Mouse (Mus musculus): ENCODE measurements around the gene Smarcc1. TPM values are rescaled to one million over a fixed set of nuclear protein-coding genes. Genes with fewer than 3 reads are reported as not detected.

The Smarcc1 gene
- polyA plus RNA-seq, 1 experiment from 2014 or later, result 181 TPM

DNA sequence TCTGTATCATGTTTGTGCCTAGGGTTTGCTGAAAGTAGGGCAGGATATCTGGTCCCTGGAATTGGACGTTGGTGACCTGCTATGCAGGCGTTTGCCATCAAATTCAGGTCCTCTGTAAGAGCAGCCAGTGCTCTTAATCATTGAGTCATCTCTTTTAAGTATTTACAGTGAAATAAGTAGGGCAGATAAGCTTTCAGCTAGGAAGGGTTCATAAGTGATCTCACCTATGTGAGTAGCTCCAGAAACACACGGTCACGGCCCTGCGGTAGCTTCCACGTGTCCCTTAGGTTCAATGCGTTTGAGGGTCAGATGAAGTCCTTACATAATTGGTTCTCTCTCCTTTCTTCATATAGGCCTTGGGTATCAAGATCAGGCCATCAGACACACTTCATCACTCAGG is 90.8 kb downstream of the Smarcc1 start:
- Histone ChIP-seq H3K27ac (no peak overlapping the region), H3K4me2 (no peak overlapping the region), H3K4me1 (peaks cover 40% of the 10 kb centered on the region), H3K27me3 (no peaks in the 10 kb centered on the region), H3K9ac (no peak overlapping the region), H3K9me3 (replicated peaks) (no peaks in the 10 kb centered on the region), H3K36me3 (ENCODE audit: poor library complexity, severe bottlenecking) (peaks cover 74% of the 10 kb centered on the region), H3K4me3 (no peak overlapping the region)
- WGBS, result 74% methylated on average over 7 of the region's 7 CpGs
- no peak for ATAC-seq

DNA sequence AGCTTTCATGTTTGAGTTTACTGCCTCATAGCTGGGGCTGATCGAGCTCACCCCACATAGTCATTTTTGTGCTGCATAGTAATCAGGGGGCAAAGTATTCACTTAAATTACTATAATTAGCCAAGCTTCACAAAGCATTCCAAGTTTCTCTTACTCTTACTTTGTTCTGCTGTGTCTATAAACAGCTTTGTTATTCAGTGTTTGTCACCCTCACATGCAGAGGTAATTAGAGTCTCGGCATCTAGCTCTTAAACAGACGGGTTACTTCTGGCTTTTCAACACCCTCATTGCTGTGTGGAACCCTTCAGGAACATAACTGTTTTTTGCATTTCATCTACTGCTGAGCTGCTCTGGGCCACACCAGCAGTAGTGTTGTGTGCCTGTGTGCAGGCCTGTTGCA is 91.5 kb downstream of the Smarcc1 start:
- no peak for ATAC-seq
- H3K9me3 ChIP-seq (replicated peaks), result no peaks in the 10 kb centered on the region
- no peaks in the 10 kb centered on the region for H3K27me3 ChIP-seq
- no peak overlapping the region for H3K4me3 ChIP-seq
- 0 out of 2 replicates have a peak overlapping the region, but pooled peaks have one; percentile 15 for H3K27ac ChIP-seq
- H3K9ac ChIP-seq, result no peak overlapping the region
- WGBS, result 36% methylated on average over 3 of the region's 3 CpGs
- H3K4me1 ChIP-seq, result peaks cover 40% of the 10 kb centered on the region
- H3K36me3 ChIP-seq (ENCODE audit: poor library complexity, severe bottlenecking), result peaks cover 73% of the 10 kb centered on the region
- no peak overlapping the region for H3K4me2 ChIP-seq

DNA sequence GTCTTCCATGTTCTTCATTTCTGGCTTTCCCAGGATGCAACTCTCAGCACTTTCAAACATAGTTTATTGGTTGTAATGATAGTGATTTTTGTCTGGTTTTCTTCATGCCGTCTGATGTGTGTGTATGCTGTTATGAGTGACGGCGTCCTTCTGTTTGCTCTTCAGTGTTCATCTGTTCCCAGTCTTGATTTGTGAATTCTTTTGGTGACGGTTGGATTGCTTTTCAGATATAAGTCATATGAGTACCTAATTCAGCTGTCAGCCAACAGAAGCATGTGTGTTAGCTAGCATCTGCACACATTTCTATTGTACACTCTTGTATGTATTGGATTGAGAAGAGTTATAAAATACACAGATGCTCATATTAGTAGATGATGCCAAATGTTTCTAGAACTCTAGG is 106.8 kb downstream of the Smarcc1 start:
- WGBS, result 92% methylated on average over 4 of the region's 4 CpGs
- Histone ChIP-seq H3K9ac (no peak overlapping the region), H3K36me3 (ENCODE audit: poor library complexity, severe bottlenecking) (peaks cover 93% of the 10 kb centered on the region), H3K27ac (no peak overlapping the region), H3K4me1 (no peaks in the 10 kb centered on the region), H3K4me2 (no peak overlapping the region), H3K27me3 (no peaks in the 10 kb centered on the region), H3K9me3 (replicated peaks) (no peaks in the 10 kb centered on the region), H3K4me3 (no peak overlapping the region)
- no peak for ATAC-seq

DNA sequence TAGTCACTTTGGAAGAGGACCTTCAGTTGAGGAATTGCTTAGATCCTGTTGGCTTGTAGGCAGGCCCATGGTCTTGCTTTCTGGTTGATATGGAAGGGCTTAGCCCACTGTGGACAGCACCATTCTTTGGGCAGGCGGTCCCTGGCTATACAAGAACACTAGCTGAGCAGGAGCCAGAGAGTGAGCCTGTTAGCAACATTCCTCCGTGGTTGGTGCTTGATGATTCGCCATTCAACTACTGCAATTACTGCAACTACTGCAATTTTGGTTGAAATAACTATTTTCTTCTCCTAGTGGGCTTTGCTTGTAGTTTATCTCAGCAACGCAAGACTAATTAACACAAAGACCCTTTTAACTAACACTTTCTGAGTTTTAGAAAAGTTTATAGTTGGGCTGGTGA is 108.7 kb downstream of the Smarcc1 start:
- WGBS, result 92% methylated on average over 4 of the region's 4 CpGs

DNA sequence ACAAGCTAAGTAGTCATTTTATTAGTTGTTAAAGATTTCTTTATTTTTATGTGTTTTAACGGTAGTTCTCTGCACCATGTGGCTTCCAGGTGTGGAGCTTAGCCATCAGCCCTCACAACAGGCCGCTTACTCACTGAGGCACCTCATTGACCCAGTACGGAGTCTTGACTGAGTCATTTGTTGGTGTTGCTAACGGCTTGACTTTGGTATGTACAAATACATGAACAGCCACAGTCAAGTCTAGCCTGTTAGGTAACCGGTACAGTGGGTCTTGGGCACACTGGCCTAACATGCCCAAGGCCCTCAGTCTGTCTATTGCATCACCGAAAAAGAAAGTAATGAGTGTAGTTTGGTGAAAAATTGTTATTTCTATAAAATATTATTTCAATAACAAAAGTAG is 111.2 kb downstream of the Smarcc1 start:
- ATAC-seq, result no peak
- H3K9me3 ChIP-seq (replicated peaks), result no peaks in the 10 kb centered on the region
- no peak overlapping the region for H3K9ac ChIP-seq
- H3K27ac ChIP-seq, result no peak overlapping the region
- H3K27me3 ChIP-seq, result no peaks in the 10 kb centered on the region
- no peak overlapping the region for H3K4me2 ChIP-seq
- peaks cover 93% of the 10 kb centered on the region for H3K36me3 ChIP-seq (ENCODE audit: poor library complexity, severe bottlenecking)
- H3K4me1 ChIP-seq, result no peaks in the 10 kb centered on the region
- H3K4me3 ChIP-seq, result no peak overlapping the region
- 93% methylated on average over 6 of the region's 6 CpGs for WGBS

More for the DNA sequence above, 108.7 kb downstream of the Smarcc1 start:
- ATAC-seq, result no peak
- Histone ChIP-seq H3K9ac (no peak overlapping the region), H3K4me1 (no peaks in the 10 kb centered on the region), H3K27ac (no peak overlapping the region), H3K27me3 (no peaks in the 10 kb centered on the region), H3K4me3 (no peak overlapping the region), H3K36me3 (ENCODE audit: poor library complexity, severe bottlenecking) (peaks cover 93% of the 10 kb centered on the region), H3K4me2 (no peak overlapping the region), H3K9me3 (replicated peaks) (no peaks in the 10 kb centered on the region)

DNA sequence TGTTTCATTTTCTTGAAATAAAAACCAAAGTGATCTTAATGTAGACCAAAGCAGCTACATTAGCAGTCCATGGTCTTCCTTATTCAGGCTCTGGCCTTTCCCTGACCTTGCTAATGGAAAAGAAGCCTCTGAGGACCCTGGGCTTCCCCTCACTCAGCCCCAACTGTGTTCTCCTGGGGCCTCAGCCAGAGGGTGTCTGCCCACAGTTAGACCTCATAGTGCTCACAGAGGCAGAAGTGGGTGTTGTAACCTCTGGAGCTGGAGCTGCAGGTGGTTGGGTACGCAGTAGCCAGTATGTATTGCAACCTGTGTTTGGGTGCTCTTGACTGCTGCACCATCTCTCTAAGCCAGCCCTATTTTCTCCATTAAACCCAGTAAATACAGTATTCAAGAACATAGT is 111.6 kb downstream of the Smarcc1 start:
- no peak overlapping the region for H3K9ac ChIP-seq
- peaks cover 93% of the 10 kb centered on the region for H3K36me3 ChIP-seq (ENCODE audit: poor library complexity, severe bottlenecking)
- H3K4me1 ChIP-seq, result no peaks in the 10 kb centered on the region
- no peaks in the 10 kb centered on the region for H3K9me3 ChIP-seq (replicated peaks)
- no peaks in the 10 kb centered on the region for H3K27me3 ChIP-seq
- no peak for ATAC-seq
- H3K4me2 ChIP-seq, result no peak overlapping the region
- 93% methylated on average over 1 of the region's 1 CpGs for WGBS
- no peak overlapping the region for H3K4me3 ChIP-seq
- H3K27ac ChIP-seq, result no peak overlapping the region

DNA sequence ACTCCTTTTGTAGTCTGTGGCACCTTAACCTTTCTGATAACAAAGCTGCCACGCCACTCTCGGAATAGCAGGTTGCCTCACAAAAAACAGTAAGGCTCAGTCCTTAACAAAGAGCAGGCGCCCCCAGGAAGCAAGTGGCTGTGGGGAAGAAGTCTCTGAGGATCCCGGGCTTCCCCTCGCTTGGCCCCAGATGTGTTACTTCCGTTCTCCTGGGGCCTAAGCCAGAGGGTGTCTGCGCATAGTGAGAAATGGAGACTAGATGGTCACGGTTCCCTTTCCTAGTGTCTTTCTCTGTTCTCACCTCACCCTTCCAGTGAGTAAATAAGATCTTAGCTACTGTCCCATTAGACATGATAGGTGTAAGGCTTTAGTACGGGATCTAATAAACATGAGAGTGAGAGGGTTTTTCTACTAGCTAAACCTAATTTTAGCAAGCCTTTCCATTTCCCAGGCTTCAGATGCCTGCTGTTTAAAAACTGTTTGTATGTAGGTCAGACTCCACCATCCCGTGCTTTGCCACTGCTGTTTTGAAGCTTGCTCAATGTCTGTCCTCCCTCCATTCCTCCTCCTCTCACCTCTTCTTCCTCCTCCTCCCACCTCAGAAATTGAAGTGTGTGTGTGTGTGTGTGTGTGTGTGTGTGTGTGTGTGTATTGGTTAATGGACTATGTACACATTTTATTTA is 112.2 kb downstream of the Smarcc1 start:
- peaks cover 93% of the 10 kb centered on the region for H3K36me3 ChIP-seq (ENCODE audit: poor library complexity, severe bottlenecking)
- no peak overlapping the region for H3K4me3 ChIP-seq
- ATAC-seq, result no peak
- no peak overlapping the region for H3K27ac ChIP-seq
- WGBS, result 86% methylated on average over 10 of the region's 10 CpGs
- no peak overlapping the region for H3K4me2 ChIP-seq
- H3K4me1 ChIP-seq, result no peaks in the 10 kb centered on the region
- no peaks in the 10 kb centered on the region for H3K9me3 ChIP-seq (replicated peaks)
- no peak overlapping the region for H3K9ac ChIP-seq
- no peaks in the 10 kb centered on the region for H3K27me3 ChIP-seq

DNA sequence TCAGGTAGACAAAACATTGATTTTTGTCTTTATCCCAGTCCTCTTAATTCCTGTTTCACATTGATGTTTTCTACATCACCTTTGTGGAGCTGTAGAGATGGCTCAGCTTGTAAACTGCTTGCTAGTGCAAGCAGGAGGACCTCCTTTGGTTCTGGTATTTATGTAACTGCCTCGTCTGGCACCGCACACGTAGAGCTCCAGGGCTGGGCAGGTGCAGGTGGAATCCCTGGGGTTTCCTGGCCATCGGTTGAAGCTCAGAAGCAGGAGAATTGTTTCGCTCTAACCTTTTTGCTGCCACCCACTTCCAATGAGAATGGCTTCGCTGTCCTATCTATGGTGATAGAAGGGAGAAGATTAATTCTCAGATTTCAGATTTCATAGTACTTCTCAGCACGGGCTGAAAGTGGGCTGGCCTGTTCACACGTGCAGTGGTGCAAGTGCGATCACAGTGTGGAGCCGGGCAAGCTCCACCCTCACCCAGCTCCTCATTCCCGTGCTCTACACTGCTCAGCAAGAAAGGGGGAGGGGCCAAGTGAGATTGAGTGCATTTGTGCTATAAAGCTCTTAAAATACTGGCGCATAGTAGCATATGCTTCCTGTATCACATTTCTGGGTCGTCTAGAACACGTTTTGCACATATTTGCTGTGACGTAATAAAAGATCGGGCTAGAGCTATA is 113.0 kb downstream of the Smarcc1 start:
- no peak for ATAC-seq
- no peaks in the 10 kb centered on the region for H3K27me3 ChIP-seq
- no peak overlapping the region for H3K27ac ChIP-seq
- no peaks in the 10 kb centered on the region for H3K9me3 ChIP-seq (replicated peaks)
- H3K4me3 ChIP-seq, result no peak overlapping the region
- H3K9ac ChIP-seq, result no peak overlapping the region
- H3K4me2 ChIP-seq, result no peak overlapping the region
- peaks cover 96% of the 10 kb centered on the region for H3K36me3 ChIP-seq (ENCODE audit: poor library complexity, severe bottlenecking)
- 86% methylated on average over 16 of the region's 16 CpGs for WGBS
- no peaks in the 10 kb centered on the region for H3K4me1 ChIP-seq

DNA sequence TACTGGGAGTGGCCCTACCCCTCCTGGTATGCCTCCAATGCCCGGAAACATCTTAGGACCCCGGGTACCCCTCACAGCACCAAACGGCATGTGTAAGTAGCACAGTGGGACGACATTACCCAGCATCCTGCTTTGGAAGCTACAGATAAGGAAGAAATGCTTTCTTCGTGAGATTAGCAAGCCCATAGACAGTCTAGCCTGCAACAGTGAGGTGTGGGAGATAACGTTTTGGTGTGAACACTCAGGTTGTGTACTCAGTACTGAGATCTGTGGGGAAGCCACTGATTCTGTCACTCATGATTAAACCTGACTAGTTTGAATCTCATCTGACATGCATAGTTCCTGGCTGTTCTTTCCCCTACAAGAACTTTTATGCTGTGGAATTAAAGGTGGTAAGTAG is 117.5 kb downstream of the Smarcc1 start:
- H3K4me3 ChIP-seq, result no peak overlapping the region
- H3K4me1 ChIP-seq, result no peaks in the 10 kb centered on the region
- ATAC-seq, result no peak
- no peak overlapping the region for H3K27ac ChIP-seq
- H3K36me3 ChIP-seq (ENCODE audit: poor library complexity, severe bottlenecking), result peaks cover 94% of the 10 kb centered on the region
- WGBS, result 97% methylated on average over 6 of the region's 6 CpGs
- H3K27me3 ChIP-seq, result no peaks in the 10 kb centered on the region
- no peak overlapping the region for H3K9ac ChIP-seq
- H3K9me3 ChIP-seq (replicated peaks), result no peaks in the 10 kb centered on the region
- no peak overlapping the region for H3K4me2 ChIP-seq

DNA sequence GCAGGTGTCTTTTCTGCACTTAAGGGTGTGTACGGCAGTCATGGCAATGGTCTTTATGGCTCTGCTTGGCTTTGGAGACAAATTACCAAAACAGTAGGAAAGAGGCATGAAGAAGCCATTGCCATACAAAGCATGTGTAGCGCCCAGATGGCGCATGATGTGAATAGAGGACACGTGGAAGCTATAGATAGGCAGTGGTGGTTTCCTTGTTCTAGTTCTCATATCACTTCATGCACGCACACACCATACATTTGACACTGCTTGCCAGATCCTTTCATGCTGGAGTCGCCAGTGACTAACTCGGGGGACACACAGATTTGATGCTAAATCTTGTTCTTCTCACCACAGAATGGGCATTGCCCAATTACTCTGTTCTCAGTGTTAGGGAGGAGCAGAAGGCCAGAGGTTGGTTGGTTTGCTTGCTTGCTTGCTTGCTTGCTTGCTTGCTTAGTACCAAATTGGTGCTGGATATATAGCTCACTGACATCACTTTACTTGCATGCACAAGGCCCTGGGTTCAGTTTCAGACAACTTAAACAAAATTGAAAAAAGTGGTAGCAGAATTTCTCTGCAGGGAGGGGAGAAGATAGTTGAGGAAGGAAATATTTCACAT is 125.8 kb downstream of the Smarcc1 start, which contains the start of gene Cspg5:
Cspg5 (plus strand) TSS at position 563 of the 613 bp plus-strand sequence.
- H3K9ac ChIP-seq, result peak within 1 kb of the TSS; percentile 86

DNA sequence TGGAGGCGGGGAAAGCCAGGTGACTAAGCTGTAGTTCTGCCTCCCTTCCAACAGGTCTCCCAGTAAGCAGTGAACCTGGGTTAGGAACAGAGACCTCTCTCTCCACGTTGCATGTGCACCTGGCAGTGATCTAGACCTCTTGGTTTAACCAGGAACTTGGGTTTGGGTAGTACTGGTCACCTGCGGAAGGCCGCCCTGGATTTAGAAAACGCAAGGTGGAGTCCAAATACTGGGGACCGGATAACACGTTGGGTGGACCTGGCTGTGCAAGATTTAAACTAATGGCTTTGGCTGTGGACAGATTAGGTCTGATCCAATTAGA is 127.0 kb downstream of the Smarcc1 start:
- Histone ChIP-seq H3K9ac (peak overlapping the region; percentile 86), H3K9me3 (replicated peaks) (no peaks in the 10 kb centered on the region), H3K4me3 (peak overlapping the region; percentile 79), H3K4me1 (peaks cover 32% of the 10 kb centered on the region), H3K4me2 (peak overlapping the region; percentile 99), H3K36me3 (ENCODE audit: poor library complexity, severe bottlenecking) (peaks cover 29% of the 10 kb centered on the region), H3K27ac (no peak overlapping the region), H3K27me3 (no peaks in the 10 kb centered on the region; the same call in 1 of the 2 replicates)
- no peak for ATAC-seq
- WGBS, result 23% methylated on average over 7 of the region's 7 CpGs

More for the DNA sequence above, 125.8 kb downstream of the Smarcc1 start, which contains the start of gene Cspg5:
- peaks cover 41% of the 10 kb centered on the region for H3K36me3 ChIP-seq (ENCODE audit: poor library complexity, severe bottlenecking)
- H3K27me3 ChIP-seq, result no peaks in the 10 kb centered on the region; the same call in 1 of the 2 replicates
- H3K9me3 ChIP-seq (replicated peaks), result no peaks in the 10 kb centered on the region
- peaks cover 22% of the 10 kb centered on the region for H3K4me1 ChIP-seq
- WGBS, result 95% methylated on average over 7 of the region's 7 CpGs
- no peak within 1 kb of the TSS for H3K27ac ChIP-seq
- no peak for ATAC-seq
- peak within 1 kb of the TSS; percentile 99 for H3K4me2 ChIP-seq
- peak within 1 kb of the TSS; percentile 79 for H3K4me3 ChIP-seq

DNA sequence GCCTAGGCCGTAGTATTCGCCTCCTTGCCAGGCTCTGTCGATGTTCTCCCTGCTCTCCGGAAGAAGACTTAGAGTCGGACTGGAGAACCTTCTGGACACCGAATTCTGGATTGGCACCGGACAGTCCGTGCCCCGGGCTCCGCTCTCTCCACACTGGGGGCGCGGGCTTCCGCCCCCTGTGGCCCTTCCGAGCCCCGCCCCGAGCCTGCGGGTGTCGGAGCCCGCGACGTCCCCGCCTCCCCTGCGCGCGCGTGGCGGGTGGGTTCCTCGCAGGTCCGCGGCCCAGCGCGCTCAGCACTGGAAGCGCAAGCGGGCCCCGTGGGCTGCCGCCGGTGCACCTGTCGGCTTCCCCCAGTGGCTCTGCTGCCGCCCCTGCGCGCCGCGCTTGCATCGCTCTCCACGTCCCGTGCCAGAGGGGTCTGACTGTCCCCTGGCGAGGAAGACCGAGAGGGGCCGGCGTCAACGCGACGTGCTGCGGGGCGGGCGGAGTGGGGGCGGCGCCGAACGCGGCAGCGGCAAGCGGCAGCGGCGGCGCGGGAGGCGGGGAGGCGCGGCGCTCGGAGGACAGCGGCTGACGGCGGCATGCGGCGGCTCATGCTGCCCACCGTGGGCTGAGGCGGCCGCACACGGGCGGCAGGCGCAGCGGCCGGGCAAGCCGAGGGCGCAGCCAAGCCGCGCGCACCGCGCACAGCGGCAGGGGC is 127.5 kb downstream of the Smarcc1 start:
- peak; percentile 57 for ATAC-seq
- Histone ChIP-seq H3K4me3 (peak overlapping the region; percentile 79), H3K4me1 (peaks cover 37% of the 10 kb centered on the region), H3K27me3 (no peaks in the 10 kb centered on the region; the same call in 1 of the 2 replicates), H3K27ac (peak overlapping the region; percentile 84), H3K4me2 (peak overlapping the region; percentile 99), H3K9me3 (replicated peaks) (no peaks in the 10 kb centered on the region), H3K36me3 (ENCODE audit: poor library complexity, severe bottlenecking) (peaks cover 26% of the 10 kb centered on the region), H3K9ac (peak overlapping the region; percentile 86)
- WGBS, result 1% methylated on average over 71 of the region's 93 CpGs

All from forebrain, embryonic 13.5 days (tissue).